Mouse (Mus musculus): ENCODE results near the gene Psmb10. TPM values are rescaled to one million over a fixed set of nuclear protein-coding genes. Genes with fewer than 3 reads are reported as not detected.

Psmb10 gene
- total RNA-seq, 2 experiments from 2014 or later: 26.8 to 29.8 TPM

Small RNAs within 50 kb of the gene (microRNA-seq; reads per million reads assigned to microRNA genes)
- gene Mir7074: not detected

Other genes with a start within 250 kb of the Psmb10 start
- 10 to 100 TPM; 23.1 to 24.0 TPM for gene Acd, start 237.3 kb downstream of the Psmb10 start, total RNA-seq (2021)
- 1 to 10 TPM; 7.4 to 7.5 TPM for gene Pard6a, start 237.3 kb downstream of the Psmb10 start, total RNA-seq (2021)
- not detected for gene 4933405L10Rik, start 230.8 kb downstream of the Psmb10 start, total RNA-seq (2021)
- gene Enkd1, start 230.2 kb downstream of the Psmb10 start, total RNA-seq (2021): 1 to 10 TPM; 4.4 to 5.1 TPM
- gene Gfod2, start 179.8 kb downstream of the Psmb10 start, total RNA-seq (2021): 1 to 10 TPM; 5.2 to 6.0 TPM
- gene Ranbp10, start 111.1 kb downstream of the Psmb10 start, total RNA-seq (2021): 10 to 100 TPM; 28.6 to 32.3 TPM
- under 1 TPM; 0.74 to 0.75 TPM for gene Tsnaxip1, start 110.7 kb downstream of the Psmb10 start, total RNA-seq (2021)
- gene Cenpt, start 85.2 kb downstream of the Psmb10 start, total RNA-seq (2021): 10 to 100 TPM; 11.5 to 12.9 TPM
- 10 to 100 TPM; 37.5 to 39.2 TPM for gene Thap11, start 83.3 kb downstream of the Psmb10 start, total RNA-seq (2021)
- gene Nutf2, start 77.9 kb downstream of the Psmb10 start, total RNA-seq (2021): 10 to 100 TPM; 78.1 to 89.5 TPM
- 10 to 100 TPM; 38.8 to 44.5 TPM for gene Edc4, start 57.6 kb downstream of the Psmb10 start, total RNA-seq (2021)
- gene Nrn1l, start 44.9 kb downstream of the Psmb10 start, total RNA-seq (2021): 1 to 10 TPM in 1 of 2 experiments, under 1 TPM in 1; 0.49 to 1.4 TPM
- gene Pskh1, start 38.0 kb downstream of the Psmb10 start, total RNA-seq (2021): 10 to 100 TPM; 24.7 to 25.0 TPM
- under 1 TPM in 1 of 2 experiments, not detected in 1; 0.44 TPM for gene Ctrl, start 4.6 kb downstream of the Psmb10 start, total RNA-seq (2021)
- gene Lcat, start 4.9 kb upstream of the Psmb10 start, total RNA-seq (2021): 1 to 10 TPM; 1.5 to 1.7 TPM
- gene Slc12a4, start 27.7 kb upstream of the Psmb10 start, total RNA-seq (2021): 10 to 100 TPM; 30.7 to 40.6 TPM
- gene Dpep3, start 41.0 kb upstream of the Psmb10 start, total RNA-seq (2021): not detected
- 10 to 100 TPM; 12.4 to 13.2 TPM for gene Dus2, start 52.9 kb upstream of the Psmb10 start, total RNA-seq (2021)
- not detected for gene Dpep2nb, start 67.5 kb upstream of the Psmb10 start, total RNA-seq (2021)
- gene Ddx28, start 73.4 kb upstream of the Psmb10 start, total RNA-seq (2021): 10 to 100 TPM; 10.8 to 11.7 TPM
- 10 to 100 TPM; 37.1 to 40.6 TPM for gene Nfatc3, start 120.4 kb upstream of the Psmb10 start, total RNA-seq (2021)
- gene Esrp2, start 198.5 kb upstream of the Psmb10 start, total RNA-seq (2021): under 1 TPM in 1 of 2 experiments, not detected in 1; 0.18 TPM
- gene Pla2g15, start 212.0 kb upstream of the Psmb10 start, total RNA-seq (2021): 1 to 10 TPM; 8.6 to 8.9 TPM
- gene Slc7a6, start 230.4 kb upstream of the Psmb10 start, total RNA-seq (2021): 10 to 100 TPM; 10.5 to 11.5 TPM